Mouse (Mus musculus) T-cell, adult 2 months (primary cell): ENCODE measurements around the gene Hist1h2af.
"Not testable (repeated sequence)": the region's sequence is repeated elsewhere in the genome, so short reads cannot be mapped to it uniquely, and the experiment has no call there.

Experiments
- DNase-seq: peaks from one replicate; pipeline ENCODE4 v3.0.0; 2022; ENCODE audit warnings: low spot score

Hist1h2af gene

DNA sequence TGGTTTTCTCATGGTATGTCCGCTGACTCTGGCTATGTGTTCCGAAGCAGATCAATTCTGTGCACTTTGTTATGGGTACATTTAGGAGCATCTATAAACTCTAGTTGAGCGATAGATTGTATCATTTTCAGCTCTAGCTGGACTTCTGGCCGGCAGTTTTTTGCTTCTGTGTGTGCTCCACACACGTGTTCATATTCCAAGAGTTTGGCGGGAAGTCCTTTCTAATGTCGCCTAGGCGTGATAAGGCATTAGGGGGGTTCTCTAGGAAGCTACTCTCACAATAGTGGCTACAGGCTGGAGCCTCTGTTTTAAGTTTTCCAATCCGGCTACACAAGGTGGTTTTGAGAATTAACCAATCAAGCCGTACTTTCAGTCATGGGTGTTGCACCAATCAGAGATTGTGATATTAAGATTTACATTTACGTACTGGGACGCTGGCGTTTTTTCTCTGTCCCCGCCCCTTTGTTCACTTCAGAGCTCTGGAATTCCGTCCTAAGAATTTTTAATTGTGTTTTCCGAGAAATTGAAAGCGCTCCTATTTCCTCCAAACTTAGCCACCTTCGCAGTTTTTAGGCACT lies 22.2 kb downstream of the Hist1h2af start:
- DNase-seq = peak; percentile 63

DNA sequence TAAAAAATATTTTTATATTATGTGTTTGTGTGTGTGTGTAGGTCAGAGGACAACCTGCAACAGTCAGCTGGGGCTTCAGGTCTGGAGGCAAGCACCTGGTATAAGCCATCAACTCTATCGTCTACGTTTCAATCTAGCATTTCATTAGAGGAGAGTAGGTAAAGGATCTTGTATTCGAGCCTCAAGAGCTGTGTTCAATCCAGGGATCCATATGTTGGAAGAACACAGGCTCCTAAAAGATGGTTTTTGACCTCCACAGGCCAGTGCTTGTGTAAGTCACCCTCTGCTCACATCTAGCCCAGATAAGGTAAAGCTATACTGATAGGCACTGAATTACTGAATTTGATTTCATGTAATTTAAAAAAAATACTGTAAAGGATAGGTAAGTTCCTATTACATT lies 23.2 kb downstream of the Hist1h2af start:
- DNase-seq = no peak

DNA sequence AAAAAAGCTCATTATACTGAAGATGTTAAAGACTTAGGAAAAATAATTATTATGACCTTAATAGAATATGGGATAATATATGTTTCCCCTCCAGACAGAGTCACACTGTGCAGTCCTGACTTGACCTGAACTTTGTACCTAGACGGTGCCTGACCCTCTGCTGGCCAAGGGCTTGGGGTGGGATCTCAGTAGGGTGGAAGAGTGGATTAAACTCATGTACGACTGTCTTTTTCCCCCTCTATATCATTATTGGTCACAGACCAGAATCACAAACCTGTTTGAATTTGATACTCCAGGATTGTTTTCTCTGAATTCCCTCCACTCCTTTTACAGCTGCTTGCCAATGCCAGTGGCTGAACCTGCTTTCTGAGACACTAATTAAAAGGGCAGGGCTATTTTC lies 27.0 kb downstream of the Hist1h2af start:
- not testable (repeated sequence) for DNase-seq

DNA sequence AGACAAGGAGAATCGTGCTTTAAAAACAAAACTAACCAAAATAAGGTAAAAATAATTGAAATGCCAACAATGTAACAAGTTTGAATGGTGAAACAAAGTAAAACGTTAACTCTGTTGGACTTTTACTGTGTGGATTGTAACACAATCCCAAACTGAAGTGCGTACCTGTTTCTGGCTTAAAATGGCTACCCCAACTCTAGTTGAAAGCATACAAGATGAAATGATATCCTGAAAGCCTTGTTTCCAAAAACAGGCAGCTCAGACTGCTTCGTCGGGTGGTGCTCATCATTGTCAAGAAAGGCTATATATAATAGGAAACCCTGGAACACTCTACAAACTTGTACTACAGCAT lies 27.8 kb downstream of the Hist1h2af start:
- not testable (repeated sequence) for DNase-seq

DNA sequence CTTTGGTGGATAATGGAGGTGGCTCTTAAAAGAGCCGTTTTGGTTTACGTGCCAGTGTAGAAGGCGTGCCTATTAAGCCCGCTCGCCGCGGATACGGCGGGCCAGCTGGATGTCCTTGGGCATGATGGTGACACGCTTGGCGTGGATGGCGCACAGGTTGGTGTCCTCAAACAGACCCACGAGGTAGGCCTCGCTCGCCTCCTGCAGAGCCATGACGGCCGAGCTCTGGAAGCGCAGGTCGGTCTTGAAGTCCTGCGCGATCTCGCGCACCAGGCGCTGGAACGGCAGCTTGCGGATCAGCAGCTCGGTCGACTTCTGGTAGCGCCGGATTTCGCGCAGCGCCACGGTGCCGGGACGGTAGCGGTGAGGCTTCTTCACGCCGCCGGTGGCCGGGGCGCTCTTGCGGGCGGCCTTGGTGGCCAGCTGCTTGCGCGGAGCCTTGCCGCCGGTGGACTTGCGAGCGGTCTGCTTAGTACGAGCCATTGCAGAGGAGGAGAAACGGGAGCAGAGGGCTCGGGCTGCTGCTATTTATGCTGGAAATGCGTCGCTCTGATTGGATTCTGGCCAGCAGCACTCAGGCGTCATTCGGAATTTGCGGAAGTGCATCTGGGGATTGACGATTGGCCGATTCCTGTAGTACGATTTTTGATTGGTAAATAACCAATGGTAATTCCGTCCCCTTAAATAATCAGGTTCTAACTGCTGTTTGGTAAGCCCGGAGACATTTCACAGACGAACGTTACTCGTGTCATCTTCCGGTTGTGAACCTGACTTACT lies 28.4 kb downstream of the Hist1h2af start, which contains the start of gene Hist1h3e:
Hist1h3e (minus strand) TSS at position 487 of the 777 bp plus-strand sequence.
- DNase-seq = peak; percentile 95

DNA sequence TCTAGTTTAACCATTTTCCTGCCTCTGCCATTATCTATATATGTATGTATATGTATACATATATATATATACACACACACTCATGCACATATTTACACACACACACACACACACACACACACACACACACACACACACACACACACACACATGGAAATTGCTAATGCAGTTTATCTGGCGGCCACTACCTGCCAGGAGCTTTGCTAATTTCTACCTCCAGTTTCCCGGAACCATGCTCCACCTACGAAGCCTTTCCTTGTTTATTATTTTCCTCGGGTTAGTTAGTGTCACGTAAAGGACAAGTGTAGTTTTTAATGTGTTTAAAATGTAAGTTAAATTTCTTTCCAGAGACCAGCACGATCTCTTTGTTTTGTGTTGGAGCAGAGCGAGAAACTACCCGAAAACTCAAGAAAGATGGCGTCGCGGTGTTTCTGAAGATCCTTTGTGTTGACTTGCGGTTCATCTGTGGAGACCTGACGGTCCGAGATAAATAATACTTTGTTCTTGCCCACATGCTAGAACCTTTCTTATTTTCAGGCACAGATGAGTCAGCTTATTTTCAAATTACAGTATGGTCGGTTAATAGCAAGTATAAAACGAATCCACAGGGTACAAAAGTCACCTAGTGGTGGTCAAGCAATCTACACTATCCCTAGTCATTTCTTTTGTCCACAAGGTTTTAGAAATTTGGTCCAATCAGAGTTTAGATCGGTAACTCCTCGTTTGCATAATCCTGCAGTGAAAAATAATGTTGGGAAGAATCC lies 29.2 kb downstream of the Hist1h2af start:
- DNase-seq = peak; percentile 33

DNA sequence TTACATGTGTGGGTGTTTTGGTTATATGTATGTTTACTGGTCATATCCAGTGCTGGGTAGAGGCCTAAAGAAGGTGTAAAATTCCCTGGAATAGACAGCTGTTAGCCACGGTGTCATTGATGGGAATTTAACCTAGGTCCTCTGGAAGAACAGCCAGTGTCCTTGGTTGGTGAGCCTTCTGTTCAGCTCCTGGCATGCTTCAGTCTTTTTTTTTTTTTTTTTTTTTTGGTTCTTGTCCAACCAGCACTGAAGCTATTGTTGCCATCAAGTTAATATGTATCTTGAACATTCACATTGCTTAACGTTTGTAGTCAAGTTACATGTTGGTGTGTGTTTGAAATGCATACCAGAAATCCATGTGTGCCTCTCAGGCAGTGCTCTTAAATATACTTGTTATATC lies 30.8 kb downstream of the Hist1h2af start:
- DNase-seq = no peak

DNA sequence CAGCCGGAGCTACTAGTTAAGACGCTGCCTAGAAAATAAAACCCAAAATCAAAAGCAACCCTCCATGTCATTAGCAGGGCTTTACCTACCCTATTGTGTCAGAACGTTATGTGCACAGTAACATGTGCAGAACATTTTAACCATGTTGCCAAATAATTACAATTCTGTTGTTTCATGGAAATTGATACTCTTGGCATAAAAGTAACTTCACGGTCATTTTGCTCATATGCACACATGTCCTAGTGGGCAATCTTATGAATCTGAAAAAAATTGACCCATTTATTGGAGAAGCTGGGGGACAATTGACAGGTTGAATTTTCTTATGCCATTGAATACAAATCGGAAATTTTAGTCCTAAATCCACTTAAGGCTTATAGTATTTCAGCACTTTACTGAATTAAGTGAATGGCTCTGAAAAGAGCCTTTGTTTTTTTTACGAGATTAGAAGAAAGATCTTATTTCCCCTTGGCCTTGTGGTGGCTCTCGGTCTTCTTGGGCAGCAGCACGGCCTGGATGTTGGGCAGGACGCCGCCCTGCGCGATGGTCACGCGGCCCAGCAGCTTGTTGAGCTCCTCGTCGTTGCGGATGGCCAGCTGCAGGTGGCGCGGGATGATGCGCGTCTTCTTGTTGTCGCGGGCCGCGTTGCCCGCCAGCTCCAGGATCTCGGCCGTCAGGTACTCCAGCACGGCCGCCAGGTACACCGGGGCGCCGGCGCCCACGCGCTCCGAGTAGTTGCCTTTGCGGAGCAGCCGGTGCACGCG lies 36.7 kb downstream of the Hist1h2af start:
- DNase-seq = not testable (repeated sequence)

DNA sequence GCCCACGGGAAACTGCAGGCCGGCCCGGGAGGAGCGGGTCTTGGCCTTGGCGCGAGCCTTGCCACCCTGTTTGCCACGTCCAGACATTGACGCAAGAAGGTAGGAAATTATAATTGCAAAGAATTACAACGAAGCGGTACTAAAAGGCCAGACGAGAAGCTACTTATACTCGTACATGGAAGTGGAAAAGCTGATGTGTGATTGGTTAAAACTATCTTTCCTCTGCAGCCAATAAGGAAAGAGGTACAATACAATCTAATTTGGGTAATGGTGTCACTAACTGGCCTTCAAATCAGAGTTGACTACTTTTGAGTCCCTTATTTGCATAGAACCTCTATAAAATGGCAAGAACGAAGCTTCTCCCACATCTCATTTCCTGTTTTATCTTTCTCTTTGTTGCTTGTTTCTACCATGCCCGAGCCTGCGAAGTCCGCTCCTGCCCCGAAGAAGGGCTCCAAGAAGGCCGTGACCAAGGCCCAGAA lies 37.4 kb downstream of the Hist1h2af start, which contains the start of the genes Hist1h2ae and Hist1h2bg:
Hist1h2ae (minus strand) TSS at position 199 of the 482 bp plus-strand sequence.
Hist1h2bg (plus strand) TSS at position 375 of the 482 bp plus-strand sequence.
- peak; percentile 68 for DNase-seq

DNA sequence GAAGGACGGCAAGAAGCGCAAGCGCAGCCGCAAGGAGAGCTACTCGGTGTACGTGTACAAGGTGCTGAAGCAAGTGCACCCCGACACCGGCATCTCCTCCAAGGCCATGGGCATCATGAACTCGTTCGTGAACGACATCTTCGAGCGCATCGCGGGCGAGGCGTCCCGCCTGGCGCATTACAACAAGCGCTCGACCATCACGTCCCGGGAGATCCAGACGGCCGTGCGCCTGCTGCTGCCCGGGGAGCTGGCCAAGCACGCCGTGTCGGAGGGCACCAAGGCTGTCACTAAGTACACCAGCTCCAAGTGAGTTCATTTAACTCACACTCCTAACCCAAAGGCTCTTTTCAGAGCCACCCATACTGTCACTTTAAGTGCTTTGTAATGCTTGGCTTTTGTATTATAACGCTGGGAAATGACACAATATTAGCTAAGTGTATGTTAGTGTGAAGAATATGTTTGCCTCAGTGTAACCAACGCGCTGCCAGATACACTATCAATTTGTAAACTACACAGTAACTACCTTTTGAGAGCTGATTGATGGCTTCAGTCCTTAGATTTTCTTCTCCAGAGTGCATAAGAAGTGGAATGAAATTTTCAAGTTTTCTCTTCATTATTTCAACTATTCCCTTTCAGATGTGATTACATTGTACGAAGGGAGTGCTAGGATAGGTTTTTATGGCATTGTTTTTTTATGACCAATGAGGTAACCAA lies 38.0 kb downstream of the Hist1h2af start:
- DNase-seq = not testable (repeated sequence)

DNA sequence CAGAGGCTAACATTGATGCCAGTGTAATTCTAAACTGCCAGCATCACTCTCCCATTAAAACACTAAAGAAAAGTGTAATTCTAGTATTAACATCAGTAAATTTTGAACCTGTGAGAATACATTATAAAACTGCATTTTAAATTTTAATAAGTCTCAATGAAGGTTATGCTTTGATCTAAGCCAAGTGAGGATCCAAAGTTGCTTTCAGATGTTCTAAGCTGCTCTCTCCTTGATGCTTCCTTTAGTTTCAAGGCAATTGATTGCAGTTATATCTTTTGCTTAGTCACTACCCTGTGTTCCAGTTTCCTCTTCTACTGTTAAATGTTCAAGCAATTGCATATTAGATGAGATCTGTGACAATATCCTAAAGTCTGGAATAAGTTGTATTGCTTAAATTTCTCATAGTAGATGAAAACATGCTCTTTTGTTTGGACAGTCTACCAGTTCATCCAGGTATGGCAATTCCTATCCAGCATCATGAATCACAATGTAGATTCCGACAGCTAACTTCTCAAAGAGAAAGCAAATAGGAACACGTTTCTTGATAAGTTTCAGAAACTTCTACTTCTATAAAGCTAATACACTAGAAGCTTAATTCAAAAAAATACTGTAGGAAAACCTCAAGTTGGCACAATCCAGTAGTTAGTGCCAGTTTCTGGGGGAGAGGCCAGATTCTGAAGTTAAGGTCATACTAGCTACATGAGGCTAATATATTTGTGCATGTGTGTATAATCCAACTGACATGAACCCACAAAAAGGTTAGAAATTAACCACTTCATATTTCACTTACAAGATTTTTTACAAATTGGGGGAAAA lies 38.7 kb downstream of the Hist1h2af start:
- no peak for DNase-seq

DNA sequence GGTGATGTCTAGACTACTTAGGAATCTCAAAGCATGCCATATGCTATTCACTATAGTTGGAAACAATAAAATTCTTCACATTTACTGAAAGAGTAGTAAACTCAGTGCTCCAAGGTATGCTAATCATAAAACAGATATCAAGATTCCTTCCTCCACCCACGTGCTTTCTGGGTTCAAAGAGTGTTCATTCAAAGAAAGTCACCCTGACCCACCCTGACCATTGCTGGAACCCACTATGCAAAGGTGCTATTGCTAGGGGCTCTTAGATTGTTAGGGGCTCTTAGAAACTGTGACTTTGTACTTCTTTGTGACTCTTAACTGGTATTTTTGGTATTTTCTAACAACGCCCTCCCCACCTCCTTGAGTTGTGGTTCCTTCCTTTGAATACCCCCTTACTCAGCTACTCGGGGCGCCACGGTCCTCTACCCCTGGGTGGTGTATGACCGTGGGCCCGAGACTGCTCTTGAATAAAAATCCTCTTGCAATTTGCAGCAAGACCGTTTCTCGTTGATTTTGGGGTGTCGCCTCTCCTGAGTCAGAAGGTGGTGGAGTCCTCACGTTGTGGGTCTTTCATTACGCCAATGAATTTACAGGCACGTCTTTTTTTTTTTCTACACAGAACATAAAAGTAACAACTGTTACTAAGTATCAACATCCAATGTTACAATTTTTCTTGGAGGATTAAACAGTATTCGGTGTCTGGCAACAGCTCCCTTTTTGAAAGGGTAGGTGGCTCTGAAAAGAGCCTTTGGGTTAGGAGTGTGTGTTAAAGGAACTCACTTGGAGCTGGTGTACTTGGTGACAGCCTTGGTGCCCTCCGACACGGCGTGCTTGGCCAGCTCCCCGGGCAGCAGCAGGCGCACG lies 39.6 kb downstream of the Hist1h2af start:
- DNase-seq = not testable (repeated sequence)

DNA sequence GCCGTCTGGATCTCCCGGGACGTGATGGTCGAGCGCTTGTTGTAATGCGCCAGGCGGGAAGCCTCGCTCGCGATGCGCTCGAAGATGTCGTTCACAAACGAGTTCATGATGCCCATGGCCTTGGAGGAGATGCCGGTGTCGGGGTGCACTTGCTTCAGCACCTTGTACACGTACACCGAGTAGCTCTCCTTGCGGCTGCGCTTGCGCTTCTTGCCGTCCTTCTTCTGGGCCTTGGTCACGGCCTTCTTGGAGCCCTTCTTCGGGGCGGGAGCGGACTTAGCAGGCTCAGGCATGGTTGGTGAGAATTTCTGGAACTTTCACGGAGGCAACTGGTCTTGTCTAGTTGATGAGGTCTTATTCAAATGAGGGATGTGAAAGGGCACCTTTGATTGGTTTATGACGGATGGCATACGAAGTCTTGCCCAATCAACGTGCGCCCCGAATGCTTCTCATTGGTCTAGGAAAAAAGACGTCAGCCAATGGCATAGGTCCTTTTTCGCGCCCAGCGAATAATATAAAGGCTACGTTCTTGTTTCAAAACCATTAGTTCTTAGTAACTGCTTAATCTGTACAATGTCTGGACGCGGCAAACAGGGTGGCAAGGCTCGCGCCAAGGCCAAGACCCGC lies 40.3 kb downstream of the Hist1h2af start, which contains the start of the genes Hist1h2bf and Hist1h2ad:
Hist1h2bf (minus strand) TSS at position 299 of the 627 bp plus-strand sequence.
Hist1h2ad (plus strand) TSS at position 484 of the 627 bp plus-strand sequence.
- peak; percentile 85 for DNase-seq

DNA sequence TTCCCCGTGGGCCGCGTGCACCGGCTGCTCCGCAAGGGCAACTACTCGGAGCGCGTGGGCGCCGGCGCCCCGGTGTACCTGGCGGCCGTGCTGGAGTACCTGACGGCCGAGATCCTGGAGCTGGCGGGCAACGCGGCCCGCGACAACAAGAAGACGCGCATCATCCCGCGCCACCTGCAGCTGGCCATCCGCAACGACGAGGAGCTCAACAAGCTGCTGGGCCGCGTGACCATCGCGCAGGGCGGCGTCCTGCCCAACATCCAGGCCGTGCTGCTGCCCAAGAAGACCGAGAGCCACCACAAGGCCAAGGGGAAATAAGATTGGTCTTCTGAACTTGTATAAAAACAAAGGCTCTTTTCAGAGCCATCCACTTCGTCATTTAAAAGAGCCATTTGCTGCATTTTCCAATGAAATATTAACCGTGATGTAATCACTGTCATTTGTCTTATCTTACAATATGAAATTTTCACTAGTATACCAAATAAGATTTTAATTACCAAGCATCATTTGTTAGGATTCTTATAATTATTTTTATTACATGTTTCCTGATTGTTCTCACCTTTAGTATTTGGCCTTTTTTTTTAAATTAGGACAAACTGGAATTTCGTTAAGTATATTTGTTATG lies 41.0 kb downstream of the Hist1h2af start:
- not testable (repeated sequence) for DNase-seq

DNA sequence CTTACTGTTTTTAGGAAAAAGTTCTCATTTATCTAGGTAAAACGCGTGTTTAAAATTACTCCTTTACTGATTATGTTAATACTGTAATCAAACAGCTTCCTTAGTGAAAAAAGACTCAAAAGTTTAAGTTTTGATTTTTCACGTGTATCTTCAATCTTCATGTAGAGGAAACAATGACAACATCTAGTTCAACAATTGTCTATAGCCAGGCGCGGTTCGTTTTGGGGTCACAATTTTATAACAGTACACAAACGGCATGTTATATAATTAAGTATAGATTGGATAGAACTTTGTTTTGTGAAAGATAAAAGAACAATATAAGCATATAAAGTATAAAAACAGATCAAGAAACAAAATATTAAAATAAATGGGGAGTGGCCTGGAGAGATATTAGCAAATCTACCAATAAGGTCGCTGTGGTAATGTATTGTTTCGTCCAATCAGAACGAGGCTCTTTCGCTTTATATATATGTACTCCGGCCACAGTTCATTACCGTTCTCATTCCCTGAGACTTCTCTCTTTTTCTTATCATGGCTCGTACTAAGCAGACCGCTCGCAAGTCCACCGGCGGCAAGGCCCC lies 41.7 kb downstream of the Hist1h2af start, which contains the start of gene Hist1h3d:
Hist1h3d (plus strand) TSS at position 493 of the 581 bp plus-strand sequence.
- peak; percentile 27 for DNase-seq

DNA sequence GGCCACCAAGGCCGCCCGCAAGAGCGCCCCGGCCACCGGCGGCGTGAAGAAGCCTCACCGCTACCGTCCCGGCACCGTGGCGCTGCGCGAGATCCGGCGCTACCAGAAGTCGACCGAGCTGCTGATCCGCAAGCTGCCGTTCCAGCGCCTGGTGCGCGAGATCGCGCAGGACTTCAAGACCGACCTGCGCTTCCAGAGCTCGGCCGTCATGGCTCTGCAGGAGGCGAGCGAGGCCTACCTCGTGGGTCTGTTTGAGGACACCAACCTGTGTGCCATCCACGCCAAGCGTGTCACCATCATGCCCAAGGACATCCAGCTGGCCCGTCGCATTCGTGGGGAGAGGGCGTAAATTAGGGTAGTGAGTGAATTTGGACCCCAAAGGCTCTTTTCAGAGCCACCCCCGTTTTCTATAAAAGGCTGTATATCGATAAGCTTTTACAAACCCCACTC lies 42.2 kb downstream of the Hist1h2af start:
- not testable (repeated sequence) for DNase-seq

DNA sequence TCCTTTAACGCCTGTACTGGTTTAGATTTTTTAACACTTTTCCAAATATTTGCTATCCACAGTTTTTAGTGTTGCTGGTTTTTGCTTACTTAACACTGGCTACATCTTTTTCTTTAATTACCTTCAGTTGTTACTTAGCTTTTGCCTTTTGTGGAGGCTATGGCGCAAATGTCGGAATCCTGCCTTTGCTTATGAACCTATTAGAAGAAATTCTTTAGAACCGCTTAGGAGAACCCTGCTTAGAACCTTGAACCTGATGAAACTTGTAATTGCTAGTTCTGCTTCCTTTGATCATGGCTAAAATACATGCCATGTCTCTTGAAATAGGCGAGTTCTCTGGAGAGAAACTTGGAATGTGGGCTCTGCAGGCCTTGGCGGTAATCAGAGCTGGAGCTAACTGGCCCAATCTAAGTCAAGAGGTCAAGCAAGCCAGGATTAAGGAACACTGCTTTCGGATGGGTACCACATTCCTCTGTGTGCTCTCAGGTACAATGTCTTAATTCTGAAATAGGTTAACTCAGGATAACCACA lies 42.7 kb downstream of the Hist1h2af start:
- no peak for DNase-seq
